Mouse (Mus musculus): Measurements from ENCODE around the gene Setd5.

DNA sequence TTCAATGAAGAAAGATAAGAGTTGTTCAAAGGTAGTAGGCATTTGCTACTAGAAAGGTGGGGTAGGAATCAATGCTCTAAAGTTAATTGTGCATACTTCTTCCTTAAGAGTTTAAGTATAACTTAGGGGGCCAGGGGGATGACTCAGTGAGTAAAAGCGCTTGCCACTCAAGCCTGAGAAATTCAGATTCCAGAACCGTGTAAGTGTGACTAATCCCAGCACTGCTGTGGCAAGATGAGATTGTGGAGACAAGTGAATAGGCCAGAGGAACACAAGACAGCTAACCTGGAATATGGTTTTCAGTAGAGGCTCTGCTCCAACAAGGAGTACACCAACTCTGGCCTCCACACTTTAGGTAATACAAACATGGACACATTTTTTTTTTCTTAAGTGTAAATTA lies 56.2 kb downstream of the Setd5 start:
- TF ChIP-seq CTCF (IDR thresholded peaks at IDR 0.05; ENCODE audit: borderline replicate concordance, extremely low read depth, insufficient read depth, insufficient read length) = no peak
- TF ChIP-seq POLR2A (IDR thresholded peaks at IDR 0.05; ENCODE audit: borderline replicate concordance, extremely low read depth, insufficient read depth, insufficient read length, poor library complexity, severe bottlenecking) = no peak

All from brain, embryonic 14.5 days (tissue).